Mouse (Mus musculus): ENCODE data around the gene Opalin.

GRCm38 (mm10) chr19:41015951-41016716 is 60.8 kb downstream of the Opalin start:
- TF ChIP-seq MYOD1 (IDR thresholded peaks at IDR 0.05; ENCODE audit: control insufficient read depth in 1 of 3, insufficient read length in 2 of 3, low read depth in 2 of 3) (no peak), E2F4 (IDR thresholded peaks at IDR 0.05; ENCODE audit: insufficient read depth) (no peak), MAX (IDR thresholded peaks at IDR 0.05; ENCODE audit: low read depth) (no peak), USF1 (IDR thresholded peaks at IDR 0.05; ENCODE audit: low read depth) (no peak)
